Mouse (Mus musculus) heart, adult 2 months (tissue): ENCODE results near the gene Olfr259.

Experiments
- CTCF ChIP-seq: fragments of 200-600 bp; IDR thresholded peaks from 2 replicates; pipeline ENCODE4 v1.8.1; 2022; ENCODE audit warnings: antibody characterized with exemption, mild to moderate bottlenecking, moderate library complexity
- POLR2A ChIP-seq: fragments of 200-500 bp; IDR thresholded peaks from 2 replicates; pipeline ENCODE4 v1.6.1; 2011; ENCODE audit warnings: mild to moderate bottlenecking, low read depth, low read length, control low read depth; ENCODE audit not compliant: insufficient read depth

DNA sequence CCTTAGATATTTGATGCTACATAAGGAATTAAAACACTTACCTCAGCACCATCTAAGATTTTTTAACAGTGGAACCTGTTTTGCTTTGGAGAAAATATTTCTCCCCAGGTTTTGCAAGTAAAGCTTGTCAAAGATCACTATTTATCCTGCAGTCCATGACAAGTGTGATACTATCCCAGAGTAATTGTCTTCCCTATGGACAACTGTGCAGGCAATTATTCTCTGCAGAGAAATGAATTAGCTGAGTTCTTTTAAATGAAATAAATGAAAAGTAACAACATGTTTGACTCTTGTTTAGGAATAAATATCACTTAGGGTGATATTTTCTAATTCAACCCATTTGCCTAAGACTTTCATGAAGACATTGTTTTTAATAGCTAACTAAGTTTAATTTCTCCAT, 38.2 kb upstream of the Olfr259 start, which contains the start of gene Olfr1111:
- no peak for TF ChIP-seq CTCF
- TF ChIP-seq POLR2A = no peak
